Mouse (Mus musculus) brown adipose tissue, adult 24 weeks (tissue): ENCODE measurements around the gene Rhox2b. TPM values are rescaled to one million over a fixed set of nuclear protein-coding genes. Genes with fewer than 3 reads are reported as not detected.
"Not testable (repeated sequence)": the region's sequence is repeated elsewhere in the genome, so short reads cannot be mapped to it uniquely, and the experiment has no call there.

Experiments used
- H3K27ac ChIP-seq: fragments of 200-500 bp; replicated peaks from 2 replicates; pipeline ENCODE4 v1.5.1; 2012; ENCODE audit warnings: low read depth, mild to moderate bottlenecking, low read length
- H3K4me1 ChIP-seq: fragments of 200-500 bp; 2 replicates; pipeline ENCODE4 v1.6.1; 2012; ENCODE audit warnings: low read length, mixed read lengths; ENCODE audit not compliant: control insufficient read depth, insufficient read depth, insufficient read length
- H3K4me3 ChIP-seq: fragments of 200-500 bp; 2 replicates; pipeline ENCODE4 v1.5.1; 2012; ENCODE audit warnings: low read depth, mild to moderate bottlenecking, low read length, moderate library complexity; ENCODE audit not compliant: insufficient read depth
- polyA plus RNA-seq: library from polyadenylated mRNA; stranded (reverse); fragments of >200 nt; gene quantifications from 2 replicates; pipeline ENCODE4 v1.2.4, GENCODE M21; 2012; ENCODE audit not compliant: missing spikeins, insufficient read depth, insufficient read length

Rhox2b gene
- polyA plus RNA-seq = not detected in 2 replicates

- not testable (repeated sequence) for H3K4me3 ChIP-seq, H3K4me1 ChIP-seq, H3K27ac ChIP-seq
Observed at GRCm38 (mm10) chrX:37411767-37412166, at the start of gene Rhox2b. Rhox2b (plus strand) TSS chrX:37412067.

- H3K4me3 ChIP-seq, H3K4me1 ChIP-seq, H3K27ac ChIP-seq: not testable (repeated sequence)
Observed at GRCm38 (mm10) chrX:37379728-37380127, 32.1 kb upstream of the Rhox2b start, which contains the start of gene Rhox3a2. Rhox3a2 (plus strand) TSS chrX:37380028.

GRCm38 (mm10) chrX:37390548-37390947 lies 21.3 kb upstream of the Rhox2b start, which contains the start of gene Rhox4a2:
Rhox4a2 (plus strand) TSS chrX:37390848.
- H3K4me3 ChIP-seq = not testable (repeated sequence)

GRCm38 (mm10) chrX:37432194-37432593 lies 20.3 kb downstream of the Rhox2b start, which contains the start of gene Rhox4b:
Rhox4b (plus strand) TSS chrX:37432494.
- not testable (repeated sequence) for H3K4me1 ChIP-seq, H3K4me3 ChIP-seq, H3K27ac ChIP-seq

More at GRCm38 (mm10) chrX:37390548-37390947, 21.3 kb upstream of the Rhox2b start, which contains the start of gene Rhox4a2:
- H3K4me1 ChIP-seq, H3K27ac ChIP-seq: not testable (repeated sequence)

- not testable (repeated sequence) for H3K4me3 ChIP-seq, H3K4me1 ChIP-seq, H3K27ac ChIP-seq
Observed at GRCm38 (mm10) chrX:37453380-37453779, 41.5 kb downstream of the Rhox2b start, which contains the start of gene Rhox2c. Rhox2c (plus strand) TSS chrX:37453680.

- H3K4me1 ChIP-seq, H3K4me3 ChIP-seq, H3K27ac ChIP-seq: not testable (repeated sequence)
Observed at GRCm38 (mm10) chrX:37458285-37458684, 46.4 kb downstream of the Rhox2b start, which contains the start of gene Rhox3c. Rhox3c (plus strand) TSS chrX:37458585.

Other genes starting within 250 kb of the Rhox2b start
- gene Akap14, start 243.2 kb upstream of the Rhox2b start, polyA plus RNA-seq = not detected in 2 replicates
- 1,758 and 1,801 TPM in 2 replicates for gene Ndufa1, start 220.9 kb upstream of the Rhox2b start, polyA plus RNA-seq
- gene Rnf113a1, start 220.8 kb upstream of the Rhox2b start, polyA plus RNA-seq = 0.92 and 1.7 TPM in 2 replicates
- gene Gm9, start 201.0 kb upstream of the Rhox2b start, polyA plus RNA-seq = not detected in 2 replicates
- not detected in 2 replicates for gene Rhox1, start 189.8 kb upstream of the Rhox2b start, polyA plus RNA-seq
- gene Rhox2a, start 167.1 kb upstream of the Rhox2b start, polyA plus RNA-seq = not detected in 2 replicates
- not detected in 2 replicates for gene Rhox3a, start 162.1 kb upstream of the Rhox2b start, polyA plus RNA-seq
- gene Rhox4a, start 146.7 kb upstream of the Rhox2b start, polyA plus RNA-seq = not detected in 2 replicates
- not detected in 2 replicates for gene Rhox3a2, start 32.0 kb upstream of the Rhox2b start, polyA plus RNA-seq
- gene Rhox4a2, start 21.2 kb upstream of the Rhox2b start, polyA plus RNA-seq = not detected in 2 replicates
- gene Rhox4b, start 20.4 kb downstream of the Rhox2b start, polyA plus RNA-seq = not detected in 2 replicates
- not detected in 2 replicates for gene Rhox2c, start 41.6 kb downstream of the Rhox2b start, polyA plus RNA-seq
- not detected in 2 replicates for gene Rhox3c, start 46.5 kb downstream of the Rhox2b start, polyA plus RNA-seq
- gene Rhox4c, start 68.3 kb downstream of the Rhox2b start, polyA plus RNA-seq = not detected in 2 replicates
- gene Rhox2d, start 81.4 kb downstream of the Rhox2b start, polyA plus RNA-seq = not detected in 2 replicates
- gene Rhox4d, start 102.3 kb downstream of the Rhox2b start, polyA plus RNA-seq = not detected in 2 replicates
- not detected in 2 replicates for gene Rhox2e, start 118.4 kb downstream of the Rhox2b start, polyA plus RNA-seq
- gene Rhox3e, start 130.0 kb downstream of the Rhox2b start, polyA plus RNA-seq = not detected in 2 replicates
- gene Rhox4e, start 145.3 kb downstream of the Rhox2b start, polyA plus RNA-seq = not detected in 2 replicates
- not detected in 2 replicates for gene Rhox2f, start 159.3 kb downstream of the Rhox2b start, polyA plus RNA-seq
- gene Rhox3f, start 168.9 kb downstream of the Rhox2b start, polyA plus RNA-seq = not detected in 2 replicates
- not detected in 2 replicates for gene Rhox4f, start 195.6 kb downstream of the Rhox2b start, polyA plus RNA-seq
- gene Rhox3g, start 216.5 kb downstream of the Rhox2b start, polyA plus RNA-seq = not detected in 2 replicates
- gene Rhox2g, start 231.4 kb downstream of the Rhox2b start, polyA plus RNA-seq = not detected in 2 replicates
- not detected in 2 replicates for gene Rhox4g, start 239.3 kb downstream of the Rhox2b start, polyA plus RNA-seq